Mouse (Mus musculus): ENCODE data around the gene Prkg1. TPM values are rescaled to one million over a fixed set of nuclear protein-coding genes. Genes with fewer than 3 reads are reported as not detected.

Gene Prkg1
- total RNA-seq, 2 experiments from 2014 or later, result 8.2 to 13.4 TPM

DNA sequence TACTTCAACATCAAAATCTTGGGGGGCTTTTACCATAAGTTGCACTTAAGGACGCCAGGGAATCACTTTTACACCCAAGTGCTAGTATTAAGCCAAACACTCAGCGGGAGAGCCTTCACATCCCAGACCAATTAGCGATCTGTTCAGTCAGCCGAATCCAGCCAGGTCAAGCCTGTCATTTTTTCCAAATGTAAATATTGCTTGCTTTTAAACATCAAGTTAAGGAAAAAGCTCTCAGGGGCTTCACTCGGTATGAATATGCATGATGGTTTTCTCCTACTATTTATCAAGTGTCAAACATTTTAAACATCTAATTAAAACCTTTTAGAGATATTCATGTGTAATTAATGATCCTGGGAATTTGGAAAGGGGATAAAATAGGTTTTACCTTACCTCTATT lies 611.4 kb downstream of the Prkg1 start:
- no peak for DNase-seq

DNA sequence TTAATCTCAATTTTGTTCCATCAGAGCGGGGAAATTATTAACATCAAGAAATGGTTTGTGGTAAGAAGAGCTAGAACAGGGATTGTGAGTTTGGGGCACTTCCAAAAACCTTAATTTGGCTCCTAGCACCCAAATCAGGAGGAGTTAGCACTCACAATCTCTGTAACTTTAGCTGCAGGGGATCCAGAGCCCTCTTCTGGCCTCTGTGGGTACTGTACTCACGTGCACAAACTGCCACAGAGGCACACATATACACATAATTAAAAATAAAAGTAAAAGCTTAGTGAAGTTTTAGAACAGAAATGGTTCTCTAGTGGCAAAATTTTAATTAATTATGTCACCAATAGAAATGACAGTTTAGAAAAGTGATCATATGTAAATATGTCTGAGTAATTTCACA lies 614.9 kb downstream of the Prkg1 start:
- no peak for DNase-seq

DNA sequence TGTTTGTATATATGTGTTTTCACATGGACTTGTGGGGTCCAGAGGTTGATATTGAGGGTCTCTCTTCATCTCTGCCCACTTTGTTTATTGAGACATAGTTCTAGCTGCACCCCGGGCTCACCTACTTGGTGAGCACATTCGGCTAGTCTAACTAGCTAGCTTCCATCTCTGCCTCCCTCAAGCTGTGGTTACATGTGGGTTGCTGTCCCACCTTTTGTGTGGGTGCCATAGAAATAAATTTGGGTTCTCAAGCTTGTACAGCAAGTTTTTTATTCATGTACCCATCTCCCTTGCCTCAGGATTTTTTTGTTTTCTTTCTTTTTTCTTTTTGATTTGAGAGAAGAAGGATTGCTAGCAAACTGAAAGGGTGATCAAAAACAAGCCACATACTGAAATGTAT lies 617.4 kb downstream of the Prkg1 start:
- DNase-seq, result no peak

DNA sequence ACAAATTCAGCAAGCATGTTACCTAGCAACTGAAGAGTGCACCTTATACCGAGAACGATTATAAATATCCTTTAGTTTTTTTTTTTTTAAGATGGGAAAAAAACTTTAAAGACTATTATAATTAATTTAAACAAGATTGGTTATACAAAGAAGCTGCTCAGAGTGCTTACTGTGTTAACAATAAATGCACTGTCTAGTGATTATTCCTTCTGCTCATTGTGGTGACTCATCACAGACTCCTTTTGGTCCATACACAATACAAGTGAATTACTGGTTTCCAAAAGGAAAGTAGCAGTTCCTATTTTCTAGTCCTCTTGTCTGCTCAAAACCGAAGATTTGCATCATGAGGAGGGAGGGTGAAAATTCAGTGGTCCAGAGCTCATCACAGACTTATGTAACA lies 618.7 kb downstream of the Prkg1 start:
- no peak for DNase-seq

DNA sequence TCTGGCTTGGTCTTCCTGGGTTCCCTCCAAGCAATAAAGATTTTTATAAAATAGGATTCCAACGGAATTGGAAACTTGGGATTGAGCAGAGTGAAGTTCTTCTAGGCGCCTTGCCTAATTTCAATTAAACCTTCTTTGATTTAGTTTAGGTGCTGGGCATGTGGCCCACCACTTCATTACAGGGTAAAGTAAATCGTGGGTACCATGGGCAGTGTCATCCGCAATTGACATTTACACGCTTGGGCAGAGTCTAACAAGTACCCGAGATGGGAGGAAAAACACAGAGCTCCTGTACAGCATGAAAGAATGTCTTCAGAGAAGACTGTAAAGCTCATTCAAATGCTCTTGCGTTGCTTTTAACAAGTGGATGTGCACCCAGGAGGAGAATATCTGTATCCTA lies 622.9 kb downstream of the Prkg1 start:
- DNase-seq, result no peak

DNA sequence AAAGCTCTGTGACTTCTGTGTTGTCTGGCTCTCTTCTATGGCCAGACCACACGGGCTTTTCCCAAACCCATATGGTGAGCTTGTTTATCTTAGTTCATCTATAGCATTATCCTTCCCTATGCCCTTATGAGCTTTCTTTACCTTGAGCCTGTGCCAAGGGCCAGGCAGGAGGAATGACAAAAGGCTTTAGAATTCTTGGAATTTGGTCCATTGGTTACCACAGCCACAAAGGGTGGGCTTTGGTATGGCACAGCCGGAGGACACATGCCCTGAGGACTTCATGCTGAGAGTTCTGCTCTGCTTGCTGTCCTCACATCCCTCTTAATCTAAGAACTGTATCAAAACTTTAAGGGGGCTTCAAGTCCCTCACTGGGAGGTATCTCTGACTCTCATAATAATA lies 628.5 kb downstream of the Prkg1 start:
- no peak for DNase-seq

DNA sequence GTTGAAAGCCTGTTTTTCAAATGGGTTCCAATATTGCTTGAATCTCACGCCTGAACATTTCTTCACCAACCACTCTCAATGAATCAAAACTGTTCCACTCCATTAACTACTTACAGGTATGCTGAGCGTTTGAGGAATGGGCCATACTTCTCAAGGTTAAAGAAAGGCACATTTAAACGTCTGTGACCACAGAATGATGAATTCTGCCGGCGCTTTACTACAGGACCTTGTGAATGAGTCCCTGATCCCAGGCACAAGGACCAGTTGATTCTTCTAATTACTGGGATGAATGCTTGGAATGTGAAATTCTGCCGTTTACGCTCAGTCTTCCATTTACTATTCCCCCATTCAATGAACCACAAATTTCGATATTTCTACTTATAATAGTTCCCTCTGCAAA lies 632.2 kb downstream of the Prkg1 start:
- DNase-seq, result no peak

DNA sequence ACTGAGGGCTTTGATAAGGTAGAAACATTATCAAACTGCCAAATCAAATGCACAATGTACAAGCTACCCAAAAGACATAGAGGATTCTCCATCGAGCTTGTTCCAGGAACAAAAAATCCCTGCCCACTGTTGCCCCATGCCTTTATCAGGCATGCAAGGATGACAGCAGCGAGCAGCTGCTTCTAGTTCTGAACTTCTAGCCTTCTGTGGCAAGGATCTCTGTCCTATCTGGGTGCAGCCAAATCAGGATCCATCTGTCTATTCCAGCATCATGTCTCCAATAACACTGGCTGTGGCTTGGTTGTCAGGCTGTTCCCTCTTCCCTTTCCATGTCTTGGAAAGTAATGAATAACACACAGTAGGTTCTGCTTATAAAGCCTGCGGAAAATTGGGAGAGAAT lies 640.2 kb downstream of the Prkg1 start:
- DNase-seq, result no peak

DNA sequence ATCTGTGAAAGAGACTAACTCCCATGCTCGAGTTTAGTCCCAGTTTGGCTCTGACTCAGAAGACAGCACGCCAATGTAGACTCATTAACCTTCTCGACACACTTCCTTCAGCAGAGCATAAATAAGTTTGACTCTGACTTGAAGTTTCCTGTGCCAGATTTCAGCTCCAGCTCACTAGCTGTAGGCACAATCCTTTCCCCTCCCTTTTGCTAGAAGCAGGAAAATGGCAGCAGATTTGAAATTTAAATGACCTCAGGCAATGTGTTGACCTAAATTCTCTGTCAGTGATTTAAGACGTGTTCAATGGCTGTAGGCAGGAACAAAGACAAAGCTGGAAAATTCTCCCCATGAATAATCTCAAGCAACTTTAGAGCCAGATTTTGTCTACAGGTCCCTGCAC lies 650.1 kb downstream of the Prkg1 start:
- DNase-seq, result no peak

DNA sequence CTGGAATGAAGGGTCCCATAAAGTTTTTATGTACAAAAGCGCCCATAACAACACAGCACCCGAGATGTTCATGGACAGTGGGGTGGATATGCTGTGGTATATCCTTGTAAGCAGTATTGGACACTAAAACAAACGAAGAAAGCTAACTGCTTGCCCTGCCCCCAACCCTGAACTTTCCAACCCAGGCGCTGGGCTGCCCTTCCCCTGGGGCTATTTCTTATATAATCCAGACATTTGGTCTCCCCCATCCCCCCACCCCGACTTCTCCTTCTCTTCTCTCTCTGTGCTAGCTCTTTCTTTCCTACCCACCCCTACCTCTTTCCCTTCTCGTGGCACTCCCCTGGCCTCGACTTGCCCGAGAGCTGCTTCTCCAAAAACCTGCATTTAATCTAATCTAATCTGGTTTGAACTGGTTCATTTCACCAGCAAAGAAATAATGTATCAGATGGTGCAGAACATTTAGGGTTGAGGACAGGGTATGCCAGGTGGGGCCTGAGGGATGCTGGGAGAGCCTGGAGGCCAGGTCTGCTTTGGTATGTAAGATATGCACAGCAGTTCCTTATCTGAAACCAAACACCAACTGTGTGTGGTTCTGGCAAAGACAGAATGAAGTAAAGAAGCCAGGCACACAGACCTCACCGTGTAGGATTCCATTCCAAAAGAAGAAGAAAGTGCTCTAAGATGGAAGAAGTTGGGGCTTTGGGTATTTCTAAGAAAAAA lies 657.8 kb downstream of the Prkg1 start:
- no peak for DNase-seq

DNA sequence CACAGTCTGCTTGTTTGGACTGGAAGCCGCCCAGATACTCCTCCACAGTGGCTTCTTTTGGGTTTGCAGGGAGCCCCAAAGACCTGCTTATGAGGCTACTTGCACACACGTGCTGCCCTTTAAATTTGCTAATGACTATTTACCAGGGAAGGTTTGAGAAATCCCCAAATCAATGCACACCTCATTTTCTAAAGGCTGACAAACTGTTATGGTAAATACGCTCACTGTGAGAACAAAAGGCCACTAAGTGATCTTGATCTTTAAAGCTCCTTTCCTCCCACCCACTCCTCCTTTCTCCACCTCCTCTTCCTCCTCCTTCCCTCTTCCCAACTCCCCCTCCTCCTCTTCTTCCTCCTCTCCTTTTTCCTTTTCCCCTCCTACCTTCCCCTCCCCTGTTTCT lies 658.8 kb downstream of the Prkg1 start:
- no peak for DNase-seq

DNA sequence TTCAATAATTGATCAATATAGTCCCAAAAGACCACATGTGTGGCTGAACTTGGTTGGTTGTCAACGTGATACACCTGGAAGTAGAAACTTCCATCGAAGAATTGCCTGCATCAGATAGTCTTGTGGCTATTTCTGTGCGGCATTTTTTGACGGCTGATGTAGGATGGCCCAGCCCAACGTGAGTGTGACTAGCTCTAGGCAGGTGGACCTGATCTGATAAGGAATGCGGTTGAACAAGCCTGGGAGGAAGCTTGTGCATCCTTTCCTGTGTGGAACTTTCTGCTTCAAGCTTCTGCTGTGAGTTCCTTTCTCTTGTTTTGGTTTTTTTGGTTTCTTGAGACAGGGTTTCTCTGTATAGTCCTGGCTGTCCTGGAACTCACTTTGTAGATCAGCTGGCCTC lies 660.1 kb downstream of the Prkg1 start:
- DNase-seq, result no peak

DNA sequence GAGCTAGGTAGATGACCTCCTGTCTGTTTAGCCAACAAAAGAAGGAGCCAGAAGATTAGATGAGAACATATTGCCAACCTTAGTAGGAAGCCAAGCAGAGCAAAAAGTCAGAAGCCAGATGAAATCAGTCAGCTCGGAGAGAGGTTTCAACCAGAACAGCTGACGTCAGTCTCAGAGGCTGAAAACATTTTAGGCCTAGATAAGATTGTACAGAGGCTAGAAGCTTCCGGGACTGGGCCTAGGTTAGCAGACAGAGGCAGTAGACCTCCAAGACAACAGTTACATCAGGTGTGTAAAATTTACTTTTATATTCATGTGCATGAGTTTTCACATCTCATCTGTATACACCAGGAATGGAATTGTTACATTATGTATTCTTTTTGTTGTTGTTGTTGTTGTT lies 665.5 kb downstream of the Prkg1 start:
- no peak for DNase-seq

DNA sequence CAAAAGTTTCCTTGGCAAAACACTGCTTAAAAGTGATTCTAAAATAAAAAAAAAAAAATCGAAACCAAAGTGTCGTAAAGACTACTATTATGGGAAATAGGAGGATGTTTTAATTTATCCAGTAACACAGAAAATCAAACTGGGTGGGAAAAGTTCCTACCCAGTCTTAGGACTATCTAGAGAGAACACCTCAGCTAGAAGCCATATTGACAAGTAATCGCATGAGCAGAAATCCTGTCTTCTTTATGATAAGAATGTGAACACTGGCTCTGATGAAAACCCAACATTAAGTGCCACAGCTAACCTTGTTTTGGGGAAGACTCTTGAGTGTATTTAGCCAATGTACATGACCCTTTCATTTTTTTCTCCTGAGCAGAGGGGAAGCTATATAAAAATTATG lies 667.0 kb downstream of the Prkg1 start:
- no peak for DNase-seq

DNA sequence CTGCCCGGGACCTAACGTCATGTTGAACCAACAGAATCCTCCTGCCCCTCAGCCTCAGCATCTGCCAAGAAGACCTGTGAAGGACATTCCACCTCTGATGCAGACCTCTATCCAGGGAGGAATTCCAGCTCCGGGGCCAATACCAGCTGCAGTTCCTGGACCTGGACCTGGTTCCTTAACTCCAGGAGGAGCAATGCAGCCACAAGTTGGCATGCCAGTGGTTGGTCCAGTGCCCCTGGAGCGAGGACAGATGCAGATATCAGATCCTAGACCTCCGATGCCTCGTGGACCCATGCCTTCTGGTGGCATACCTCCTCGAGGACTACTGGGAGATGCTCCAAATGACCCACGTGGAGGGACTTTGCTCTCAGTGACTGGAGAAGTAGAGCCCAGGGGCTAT lies 681.1 kb downstream of the Prkg1 start:
- peak; percentile 5 for DNase-seq

DNA sequence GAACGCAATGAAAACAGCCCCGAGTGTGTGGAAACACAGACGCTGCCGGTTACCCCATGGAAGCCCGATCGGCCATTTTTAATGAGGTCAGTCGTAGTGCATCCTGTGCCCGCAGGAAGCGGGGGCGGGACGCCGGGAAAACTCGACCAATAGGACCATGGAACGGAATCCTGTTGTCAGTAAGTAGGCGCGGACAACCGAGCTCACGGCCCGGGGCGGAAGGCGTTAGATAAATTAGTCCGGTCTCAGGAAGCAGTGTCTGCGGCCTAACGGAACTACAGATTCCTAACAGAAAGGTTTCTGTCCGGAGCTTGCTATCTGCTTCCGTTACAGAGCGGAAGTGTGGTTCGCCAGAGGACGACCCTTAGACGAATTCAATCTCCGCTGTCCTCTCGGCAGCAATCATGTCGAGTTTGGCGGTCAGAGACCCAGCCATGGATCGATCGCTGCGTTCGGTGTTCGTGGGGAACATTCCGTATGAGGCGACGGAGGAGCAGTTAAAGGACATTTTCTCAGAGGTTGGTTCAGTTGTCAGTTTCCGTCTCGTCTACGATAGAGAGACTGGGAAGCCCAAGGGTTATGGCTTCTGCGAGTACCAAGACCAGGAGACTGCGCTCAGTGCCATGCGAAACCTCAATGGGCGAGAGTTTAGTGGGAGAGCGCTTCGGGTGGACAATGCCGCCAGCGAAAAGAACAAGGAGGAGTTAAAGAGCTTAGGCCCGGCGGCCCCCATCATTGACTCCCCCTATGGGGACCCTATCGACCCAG lies 682.0 kb downstream of the Prkg1 start, which contains the start of gene Cstf2t:
Cstf2t (plus strand) TSS at position 176 of the 768 bp plus-strand sequence.
- peak; percentile 99 for DNase-seq

DNA sequence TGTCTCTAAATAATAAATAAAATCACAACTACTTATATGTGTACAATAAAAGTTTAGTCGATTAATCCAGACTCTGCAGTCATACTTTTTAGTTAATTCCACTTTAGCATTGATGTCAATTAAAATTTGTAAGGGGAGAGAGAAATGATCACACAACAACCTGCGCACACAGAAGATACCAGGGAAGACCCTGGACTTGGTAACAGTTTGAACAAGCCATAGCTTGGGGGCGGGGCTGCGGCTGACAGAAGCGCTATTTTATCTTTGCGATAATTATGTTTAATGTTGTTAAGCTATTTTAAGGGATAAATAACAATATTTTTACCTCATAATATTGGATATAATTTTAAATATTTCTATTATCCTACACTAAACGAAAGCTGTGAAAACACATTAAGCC lies 682.6 kb downstream of the Prkg1 start:
- no peak for DNase-seq

DNA sequence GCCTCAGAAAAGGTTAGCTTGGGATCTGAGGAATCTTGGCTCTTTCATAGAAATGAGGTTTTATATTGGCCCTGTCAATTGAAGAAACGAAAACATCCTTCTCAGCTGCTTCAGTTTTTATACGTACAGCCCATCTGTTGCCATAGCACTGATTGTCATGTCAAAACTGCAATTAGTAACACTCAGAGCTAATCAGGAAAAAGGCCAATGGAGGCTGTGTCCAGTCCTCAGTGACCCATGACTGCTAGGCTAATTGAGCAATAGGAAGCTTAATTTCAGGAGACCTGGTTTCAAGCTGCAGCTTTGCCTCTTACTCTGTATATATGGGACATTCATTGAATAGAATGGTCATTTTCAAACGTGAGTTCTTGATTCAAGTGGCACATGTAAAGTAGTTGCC lies 686.6 kb downstream of the Prkg1 start:
- DNase-seq, result no peak

DNA sequence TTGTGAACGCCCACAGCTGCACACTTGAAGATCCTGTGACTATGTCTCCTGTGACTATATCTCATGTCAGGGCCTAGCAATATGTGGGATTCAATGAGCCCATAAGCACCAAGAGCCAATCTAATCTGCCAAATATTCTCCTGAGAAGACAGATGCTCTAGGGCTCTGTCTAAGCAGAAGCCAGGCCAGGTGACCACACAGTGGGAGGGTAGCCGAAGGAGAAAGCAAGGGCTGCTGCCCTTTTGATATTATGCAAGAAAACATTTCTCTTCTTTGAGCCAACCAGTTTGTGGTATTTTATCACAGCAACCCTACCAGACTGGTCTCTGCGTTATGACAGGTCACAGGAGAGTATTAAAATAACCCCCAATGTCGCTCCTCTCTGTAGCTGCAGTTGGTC lies 688.7 kb downstream of the Prkg1 start:
- DNase-seq, result no peak

DNA sequence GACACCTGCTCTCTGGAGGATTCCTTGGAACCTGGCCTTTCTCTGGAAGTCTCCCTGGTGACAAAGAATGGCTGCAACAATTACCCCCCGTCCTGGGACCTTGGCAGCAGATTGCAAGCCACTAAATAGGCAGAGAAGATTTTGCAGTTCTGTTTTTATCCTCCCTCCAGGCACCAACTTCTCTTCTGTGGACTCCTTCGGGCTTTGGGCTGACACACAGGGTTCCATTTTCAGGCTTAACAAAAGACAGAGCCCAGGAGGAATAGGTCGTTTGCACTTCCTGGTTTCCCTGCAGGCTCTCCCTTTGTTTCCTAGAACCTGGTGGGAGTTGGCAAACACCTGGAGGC lies 690.1 kb downstream of the Prkg1 start:
- no peak for DNase-seq

DNA sequence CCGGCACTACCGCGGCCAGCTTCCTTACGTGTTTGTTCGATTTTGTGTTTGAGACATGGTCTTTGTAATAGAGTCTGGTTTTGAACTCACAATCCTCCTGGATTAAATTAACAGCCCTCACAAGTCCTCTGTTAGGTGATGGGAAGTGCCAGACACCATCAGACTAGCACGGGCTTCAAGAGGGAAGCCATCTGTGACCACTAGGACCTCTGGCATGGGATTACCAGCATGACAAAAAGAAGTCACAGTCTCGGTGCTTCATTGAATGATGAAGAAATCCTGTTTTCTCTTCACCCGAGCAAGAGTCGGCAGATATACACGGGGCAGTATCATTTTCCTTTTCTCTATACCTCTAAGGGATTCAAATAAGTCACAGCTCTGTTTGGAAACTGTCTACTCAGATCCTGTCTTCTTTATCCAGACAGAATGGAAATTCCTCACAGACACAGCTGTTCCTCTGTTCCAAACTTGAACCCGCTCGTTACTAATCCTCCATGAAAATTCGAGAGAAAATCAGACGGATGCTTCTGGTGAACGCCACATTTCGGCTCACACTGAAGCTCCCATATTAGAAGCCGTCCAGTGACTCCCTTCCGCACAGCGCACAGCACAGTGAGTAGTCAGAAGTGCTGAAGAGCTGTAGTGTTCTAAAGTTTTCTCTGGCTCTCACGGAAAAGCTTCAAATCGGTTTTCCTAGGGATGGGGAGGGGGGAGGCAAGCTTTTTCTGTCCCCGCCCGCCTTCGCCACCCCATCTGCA lies 690.7 kb downstream of the Prkg1 start:
- no peak for DNase-seq

DNA sequence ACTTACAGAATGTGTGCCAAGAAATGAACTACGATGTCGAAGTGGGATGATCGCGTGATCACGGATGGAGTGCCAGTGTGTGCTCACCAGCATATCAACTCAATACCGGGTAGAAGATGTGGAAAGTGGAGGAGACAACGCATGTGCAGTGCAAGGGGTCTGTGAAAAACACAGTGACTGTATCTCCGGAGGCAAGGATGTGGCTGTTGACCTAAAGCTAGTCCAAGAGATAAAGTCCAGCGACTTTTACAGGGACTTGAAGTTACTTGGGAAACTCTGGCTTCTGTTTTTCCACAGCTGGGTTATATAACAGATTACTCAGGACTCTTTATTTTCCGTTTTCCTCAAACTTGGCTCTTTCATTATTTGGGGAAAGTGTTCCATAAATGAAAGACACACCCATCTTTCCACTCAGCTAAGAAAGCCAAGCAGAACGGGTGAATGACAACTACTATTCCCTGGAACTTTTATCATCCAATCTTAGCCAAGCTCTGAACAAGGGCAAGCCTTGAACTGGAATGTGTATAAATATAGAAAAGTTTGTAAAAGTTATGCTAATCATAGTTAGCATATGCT lies 699.5 kb downstream of the Prkg1 start:
- DNase-seq, result no peak

DNA sequence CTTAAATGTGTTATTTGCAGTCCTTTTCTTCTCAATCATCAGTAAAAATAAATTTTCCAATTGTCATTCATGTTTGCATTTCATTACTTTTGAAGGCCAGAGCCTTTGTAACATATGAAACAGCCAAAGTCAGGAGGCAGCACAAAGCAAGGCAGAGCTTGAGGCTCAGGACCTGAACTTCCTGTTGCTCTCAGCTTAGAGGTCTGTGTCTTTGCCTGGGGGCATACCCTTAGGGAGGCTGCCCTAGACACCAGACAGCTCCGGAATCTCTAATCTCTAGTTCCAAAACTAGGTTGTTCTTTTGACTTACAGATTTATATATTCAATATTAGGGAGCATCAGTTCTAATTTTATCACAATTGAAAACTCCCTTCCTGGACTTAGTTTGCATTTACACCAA lies 700.1 kb downstream of the Prkg1 start:
- no peak for DNase-seq
